Mouse (Mus musculus) MN1 (cell line): ENCODE results near the gene Prss29.

Source experiments
- DNase-seq: peaks from one replicate; pipeline ENCODE4 v3.0.0-alpha.2; 2016; ENCODE audit warnings: low spot score

The Prss29 gene

DNA sequence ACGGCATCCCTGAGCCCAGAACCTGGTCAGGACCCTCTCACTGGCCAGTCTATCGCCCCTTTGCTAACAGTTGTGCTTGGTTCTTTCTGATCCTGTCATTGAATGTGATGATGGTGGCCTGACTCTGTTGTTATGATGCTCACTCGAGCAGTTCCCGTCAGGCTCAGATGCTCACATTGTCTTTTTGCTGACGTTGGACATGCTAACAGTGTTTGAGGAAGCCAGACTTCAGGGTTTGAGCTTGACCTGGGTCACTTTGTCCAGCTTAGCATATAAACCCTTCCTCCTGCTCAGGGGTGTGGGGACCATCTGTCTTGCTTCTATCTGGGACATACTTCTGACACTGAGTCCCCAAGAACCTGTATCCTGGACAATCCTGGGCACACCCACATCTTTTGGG, at the start of gene Prss29:
Gene Prss29 (plus strand): TSS at position 301 of the 400 bp plus-strand sequence.
- no peak for DNase-seq

DNA sequence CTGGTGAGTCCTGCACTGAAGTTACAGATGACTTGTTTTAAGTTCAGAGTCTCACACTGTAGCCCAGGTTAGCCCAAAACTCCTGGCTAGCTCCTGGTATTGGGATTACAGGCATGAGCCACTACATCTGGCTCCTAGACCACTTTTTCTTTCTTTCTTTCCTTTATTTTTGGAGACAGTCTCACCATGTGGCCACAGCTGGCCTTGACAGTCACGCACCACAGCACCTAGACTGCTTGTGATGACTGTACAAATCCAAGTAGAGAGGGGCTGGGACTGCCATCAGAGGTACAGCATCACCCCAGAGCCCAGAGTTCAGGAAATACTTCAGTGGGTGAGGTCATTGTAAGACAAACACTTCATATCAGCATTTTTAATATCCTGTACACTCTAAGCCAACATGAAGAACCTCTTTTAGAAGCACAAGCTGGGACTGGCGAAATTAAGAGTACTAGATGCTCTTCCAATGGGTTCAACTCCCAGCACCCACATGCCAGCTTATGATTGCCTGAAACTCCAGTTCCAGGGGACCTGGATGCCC, 47.6 kb upstream of the Prss29 start:
- no peak for DNase-seq

DNA sequence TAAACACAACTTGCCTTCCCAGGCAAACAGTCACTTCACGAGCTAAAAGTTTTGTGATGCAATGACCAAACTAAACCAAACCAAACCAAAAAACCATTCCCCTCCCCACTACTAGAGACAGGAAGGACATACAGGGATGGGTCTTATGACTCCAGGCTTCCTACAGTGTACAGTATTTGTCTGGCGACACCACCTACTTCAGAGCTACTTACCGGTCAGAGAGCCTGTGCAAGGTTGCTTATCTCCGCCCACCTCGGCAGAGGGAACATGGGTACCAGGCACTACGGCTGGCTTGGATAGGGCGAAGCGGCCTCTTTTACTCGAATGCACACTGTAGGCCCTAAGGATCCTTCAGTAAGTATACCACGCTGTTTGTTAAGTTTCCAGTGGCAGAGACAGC, 46.1 kb upstream of the Prss29 start:
- DNase-seq, result peak; percentile 58

DNA sequence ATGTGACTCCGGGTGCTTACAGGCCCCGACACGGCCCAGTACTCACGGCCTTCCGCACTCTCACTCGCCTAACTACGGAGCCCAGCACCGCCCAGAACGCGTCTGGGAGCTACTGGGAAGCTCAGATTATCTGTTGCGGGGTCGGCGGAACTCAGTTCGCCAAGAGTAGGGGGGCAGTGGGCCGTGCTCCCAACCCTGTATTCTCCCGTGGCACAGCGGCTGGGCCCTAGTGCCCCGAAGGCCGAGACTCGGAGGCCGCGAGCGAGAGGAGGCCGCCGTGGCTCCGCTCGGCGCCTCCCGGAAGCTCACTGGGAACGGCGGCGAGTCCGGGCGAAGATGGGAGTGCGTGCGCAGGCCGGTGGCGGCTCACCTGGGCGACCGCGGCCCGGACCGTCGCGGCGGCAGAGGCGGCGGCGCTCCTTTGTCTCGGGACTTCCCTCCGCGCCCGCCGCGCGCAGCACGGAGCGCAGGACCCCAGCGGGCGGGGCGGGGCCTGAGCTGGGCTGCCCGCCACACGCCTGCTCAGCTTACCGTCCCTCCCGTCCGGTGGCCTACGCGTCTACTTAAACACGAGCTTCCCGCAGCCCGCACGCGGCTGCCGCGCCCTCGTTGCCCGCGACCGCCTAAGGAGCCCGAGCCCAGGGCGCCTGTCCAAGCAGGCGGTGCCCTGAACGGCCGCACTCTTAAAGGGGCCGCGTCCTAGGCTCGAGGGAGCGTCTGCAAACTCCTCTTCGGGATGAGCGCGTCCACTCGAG, 45.3 kb upstream of the Prss29 start:
- DNase-seq, result peak; percentile 93

DNA sequence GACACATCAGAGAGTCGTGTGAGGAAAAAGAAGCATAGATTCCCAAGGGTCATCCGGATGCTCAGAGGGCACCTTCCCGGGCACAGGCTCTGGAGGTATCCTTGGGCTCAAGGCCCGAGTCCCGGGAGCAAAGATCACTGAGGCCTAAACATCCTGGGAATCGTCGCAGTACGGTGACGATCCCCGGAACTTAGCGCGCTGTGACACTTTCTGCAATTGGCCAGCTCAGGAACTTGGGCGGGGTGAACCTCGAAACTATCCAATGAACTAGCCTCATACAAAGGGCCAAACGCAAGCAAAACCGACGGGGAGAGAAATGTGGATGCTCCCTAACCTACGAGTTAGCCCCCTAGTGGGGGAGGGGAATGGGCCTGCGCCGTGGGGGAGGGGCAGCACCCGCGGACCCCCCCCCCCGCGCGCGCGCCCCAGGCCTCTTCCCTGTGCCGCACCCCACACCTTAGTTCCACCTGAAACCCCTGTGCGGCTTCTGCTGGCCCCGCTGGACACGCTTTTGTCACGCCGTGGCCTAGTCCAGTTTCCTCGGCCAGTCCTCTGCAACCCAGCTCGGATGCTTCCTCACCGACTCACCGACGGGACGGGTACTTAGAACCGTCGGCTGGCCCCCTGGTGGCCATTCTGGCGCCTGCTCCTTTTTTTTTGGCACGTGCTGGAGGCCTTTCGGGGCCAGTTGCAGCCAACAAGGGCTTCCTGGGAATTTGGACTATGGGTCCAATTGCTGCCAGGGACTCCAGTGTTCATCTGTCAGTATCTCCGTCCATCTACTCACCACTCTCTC, 44.5 kb upstream of the Prss29 start:
- peak; percentile 99 for DNase-seq

DNA sequence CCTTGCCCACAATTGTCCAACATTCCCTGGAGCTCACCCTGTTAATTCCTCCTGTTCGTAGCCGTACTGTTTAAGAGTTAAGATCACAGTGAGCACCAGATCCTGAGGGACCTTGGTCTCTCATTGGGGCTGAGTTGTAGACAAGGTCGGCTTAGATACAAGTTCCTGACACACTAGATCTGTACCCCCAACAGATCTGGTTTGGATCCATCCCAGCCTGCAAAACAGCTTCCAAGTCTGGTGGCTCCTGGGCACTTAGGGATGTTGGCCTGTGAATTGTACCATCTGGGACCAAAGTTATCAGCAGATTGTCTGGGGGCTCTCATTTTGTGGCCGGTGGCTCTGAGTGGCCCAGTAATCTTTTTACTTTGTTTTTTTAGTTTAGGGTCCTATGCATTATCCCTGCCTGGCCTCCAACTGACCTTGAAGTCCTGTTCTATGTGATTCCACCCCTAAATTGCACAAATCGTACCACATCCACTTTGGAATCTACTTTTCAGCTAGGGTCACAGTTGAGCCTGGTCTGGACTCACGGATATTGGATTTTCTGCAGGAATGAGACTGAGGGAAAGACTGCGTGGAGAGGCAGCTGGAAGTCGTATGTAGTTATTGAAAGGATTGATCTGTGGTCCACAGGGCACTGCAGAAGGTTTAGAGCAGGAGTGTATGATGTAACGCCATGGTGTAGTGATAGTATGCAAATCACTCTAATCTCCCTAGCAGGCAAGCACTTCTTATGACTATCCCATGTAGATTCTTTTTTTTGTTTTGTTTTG, 43.7 kb upstream of the Prss29 start, which contains the start of gene Ube2i:
Gene Ube2i (minus strand): TSS at position 52 of the 776 bp plus-strand sequence.
- DNase-seq, result no peak

DNA sequence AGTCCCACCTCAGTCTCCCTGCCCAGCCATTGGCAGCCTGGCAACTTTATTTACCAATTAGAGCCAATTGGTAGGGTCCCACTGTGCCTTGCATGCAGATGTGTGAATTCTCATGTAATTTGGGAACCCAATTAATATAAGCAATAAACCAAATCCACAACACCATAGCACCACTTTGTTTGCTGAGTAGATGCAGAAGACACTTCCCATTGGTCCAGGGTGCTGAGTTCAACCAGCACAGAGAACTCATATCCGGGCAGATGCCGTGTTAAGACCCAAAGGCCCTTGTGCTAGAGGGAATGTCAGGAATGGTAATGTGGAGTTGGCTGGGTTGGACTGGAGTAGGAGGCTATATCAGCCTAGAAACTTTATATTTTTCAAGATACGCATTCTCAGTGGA, 42.6 kb upstream of the Prss29 start:
- no peak for DNase-seq

DNA sequence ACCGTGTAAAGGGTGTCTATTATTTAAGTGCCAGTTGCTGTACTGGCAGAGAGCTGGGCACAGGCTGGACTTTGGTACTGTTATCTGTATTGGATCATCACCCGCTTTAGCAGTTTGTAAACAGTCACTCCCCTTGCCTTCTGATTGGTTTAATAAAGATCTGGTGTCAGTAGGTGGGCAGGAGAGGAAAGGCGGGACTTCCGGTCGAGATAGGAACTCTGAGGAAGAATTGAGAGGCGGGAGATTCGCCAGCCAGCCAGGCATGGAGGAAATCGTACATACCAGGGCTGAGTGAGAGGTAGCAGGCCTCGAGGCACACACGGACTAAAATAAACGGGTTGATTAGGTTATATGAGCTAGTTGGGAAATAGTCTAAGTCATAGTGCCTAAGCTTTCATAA, 36.3 kb upstream of the Prss29 start:
- DNase-seq, result peak; percentile 53

DNA sequence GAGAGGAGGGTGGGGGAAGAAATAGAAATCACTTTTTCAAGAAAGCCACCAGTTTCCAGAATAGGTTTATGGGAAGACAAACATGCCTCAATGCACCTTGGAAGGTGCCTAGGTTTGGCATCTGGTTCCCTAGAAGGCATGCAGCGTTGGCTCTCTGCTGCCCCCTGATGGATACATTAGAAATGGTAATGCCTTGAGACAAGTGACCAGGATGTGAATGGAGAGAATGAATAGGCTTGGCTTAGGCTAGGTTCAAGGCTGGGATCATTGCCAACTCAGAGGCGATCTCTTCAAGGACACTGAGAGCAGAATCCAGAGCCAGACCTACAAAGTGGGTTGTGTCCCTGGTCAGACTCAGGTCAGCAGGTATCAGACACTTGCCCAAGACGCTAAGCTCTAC, 33.4 kb upstream of the Prss29 start:
- peak; percentile 78 for DNase-seq

DNA sequence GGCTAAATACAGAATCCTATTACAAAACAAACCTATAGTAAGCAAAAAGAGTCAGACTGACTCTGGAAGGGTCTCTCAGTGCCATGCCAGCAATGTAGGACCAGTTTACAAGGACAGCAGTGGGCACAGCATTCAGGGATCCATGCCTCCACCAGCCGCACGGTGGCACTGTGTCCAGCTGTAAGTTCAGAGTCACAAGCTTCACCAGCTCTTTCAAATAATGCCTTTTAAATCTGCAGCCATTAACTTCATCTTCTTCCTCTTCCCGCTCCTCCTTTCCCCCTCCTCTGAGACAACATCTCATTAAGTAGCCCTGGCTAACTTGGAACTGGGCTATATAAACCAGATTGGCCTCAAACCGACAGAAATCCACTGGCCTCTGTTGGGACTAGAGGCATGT, 29.6 kb upstream of the Prss29 start:
- peak; percentile 68 for DNase-seq

DNA sequence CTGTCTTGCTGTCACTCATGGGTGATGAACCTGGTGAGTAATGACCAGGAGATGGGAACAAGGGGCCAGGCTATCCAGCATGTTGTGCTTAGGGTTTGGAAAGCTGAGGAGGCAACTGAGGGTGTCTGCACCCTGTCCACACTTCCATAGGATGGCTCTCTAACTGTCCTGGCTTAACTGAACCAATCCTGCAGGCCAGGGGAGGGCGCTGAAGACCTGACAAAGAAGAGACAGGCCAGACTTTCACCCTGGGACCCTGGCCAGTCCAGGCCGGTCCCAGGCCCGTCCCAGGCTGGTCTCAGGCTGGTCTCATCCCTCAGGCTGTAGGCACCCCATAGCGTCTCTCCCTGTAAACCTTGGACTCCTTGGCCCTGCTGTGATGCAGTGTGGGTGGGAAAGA, 28.0 kb upstream of the Prss29 start:
- no peak for DNase-seq

DNA sequence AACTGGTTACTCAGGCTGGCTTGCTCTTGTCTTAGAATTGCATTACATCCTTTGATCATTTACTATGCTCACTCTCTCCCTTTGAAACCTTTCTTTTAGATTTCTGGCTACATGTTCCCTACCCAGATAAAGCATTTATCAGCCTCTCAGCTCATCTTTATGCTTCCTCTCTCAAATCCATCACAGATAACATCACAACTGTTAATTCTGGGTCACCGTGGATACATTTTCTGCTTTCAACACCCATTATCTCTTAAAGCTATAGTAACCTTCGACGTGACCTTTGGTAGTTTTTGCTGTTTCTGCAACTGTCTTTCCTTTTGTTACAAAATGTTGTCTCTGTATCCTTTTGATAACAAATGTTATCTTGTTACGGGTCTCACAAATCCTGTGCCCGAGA, 25.0 kb upstream of the Prss29 start:
- DNase-seq, result no peak

DNA sequence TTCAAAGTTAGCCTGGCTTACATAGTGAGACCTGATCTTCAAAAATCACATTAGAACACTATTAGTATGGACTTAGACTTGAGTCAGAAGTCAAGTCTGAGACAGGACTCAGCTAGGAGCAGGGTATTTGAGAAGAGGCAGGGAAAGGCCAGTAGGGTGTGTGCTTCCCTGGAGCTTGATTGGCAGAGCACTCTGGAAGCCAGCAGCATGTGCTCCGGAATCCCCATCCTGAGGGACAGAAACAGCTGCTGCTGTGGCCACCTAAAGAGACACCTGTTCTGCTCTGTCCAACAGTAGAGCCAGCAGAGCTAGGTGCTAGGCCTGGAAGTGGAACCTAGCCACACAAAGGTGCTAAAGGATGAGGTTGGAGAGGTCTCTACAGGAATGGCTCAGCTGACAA, 24.3 kb upstream of the Prss29 start:
- DNase-seq, result no peak

DNA sequence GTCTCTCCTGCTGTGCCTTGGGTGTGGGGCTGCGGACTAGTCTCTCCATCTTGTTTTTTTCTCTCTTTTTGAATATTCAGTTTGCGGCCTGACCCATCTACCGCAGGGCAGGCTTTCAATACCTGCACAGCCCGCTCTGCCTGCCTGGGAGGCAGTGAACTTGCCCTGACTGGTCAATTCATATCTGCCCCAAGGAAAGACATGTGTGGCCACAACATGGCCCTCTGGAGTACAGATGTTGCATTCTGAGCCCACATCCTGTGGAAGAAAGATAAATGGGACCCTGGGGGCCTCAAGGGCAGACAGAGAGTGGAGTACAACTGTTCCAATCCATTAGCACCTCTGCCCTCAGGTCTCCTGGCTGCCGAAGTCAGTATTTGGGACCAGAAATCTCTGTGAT, 20.4 kb upstream of the Prss29 start, which contains the start of gene Prss34:
Gene Prss34 (plus strand): TSS at position 301 of the 400 bp plus-strand sequence.
- DNase-seq, result no peak

DNA sequence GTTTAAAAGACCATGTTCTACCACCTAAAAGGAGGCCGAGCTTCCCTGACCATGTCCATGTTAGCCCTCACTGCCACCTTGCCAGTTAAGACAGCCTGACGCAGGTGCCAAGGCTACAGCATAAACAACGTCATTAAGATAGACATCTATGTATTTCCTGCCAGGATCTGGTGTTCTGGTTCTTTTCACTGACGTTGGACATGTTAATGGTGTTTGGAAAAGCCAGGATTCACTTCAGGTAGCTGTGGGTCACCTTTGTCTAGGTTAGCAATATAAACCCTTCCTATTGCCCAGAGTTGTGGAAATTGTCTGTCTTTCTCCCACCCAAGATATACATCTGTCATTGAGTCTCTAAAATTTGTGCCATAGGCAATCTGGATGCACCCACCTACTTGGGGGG, 10.1 kb upstream of the Prss29 start, which contains the start of gene Prss28:
Gene Prss28 (plus strand): TSS at position 301 of the 400 bp plus-strand sequence.
- DNase-seq, result peak; percentile 73

DNA sequence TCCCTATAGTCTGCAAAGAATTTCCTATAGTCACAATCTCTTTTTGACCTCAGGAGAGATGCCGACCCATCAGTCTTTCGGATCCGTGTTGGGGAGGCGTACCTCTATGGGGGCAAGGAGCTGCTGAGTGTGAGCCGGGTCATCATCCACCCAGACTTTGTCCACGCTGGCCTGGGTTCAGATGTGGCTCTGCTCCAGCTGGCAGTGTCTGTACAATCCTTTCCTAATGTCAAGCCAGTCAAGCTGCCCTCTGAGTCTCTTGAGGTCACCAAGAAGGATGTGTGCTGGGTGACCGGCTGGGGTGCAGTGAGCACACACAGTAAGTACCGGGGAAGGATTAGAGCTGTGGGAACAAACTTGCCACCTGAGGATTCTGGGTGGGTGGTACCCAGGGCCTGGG, 2.4 kb downstream of the Prss29 start:
- DNase-seq, result no peak

DNA sequence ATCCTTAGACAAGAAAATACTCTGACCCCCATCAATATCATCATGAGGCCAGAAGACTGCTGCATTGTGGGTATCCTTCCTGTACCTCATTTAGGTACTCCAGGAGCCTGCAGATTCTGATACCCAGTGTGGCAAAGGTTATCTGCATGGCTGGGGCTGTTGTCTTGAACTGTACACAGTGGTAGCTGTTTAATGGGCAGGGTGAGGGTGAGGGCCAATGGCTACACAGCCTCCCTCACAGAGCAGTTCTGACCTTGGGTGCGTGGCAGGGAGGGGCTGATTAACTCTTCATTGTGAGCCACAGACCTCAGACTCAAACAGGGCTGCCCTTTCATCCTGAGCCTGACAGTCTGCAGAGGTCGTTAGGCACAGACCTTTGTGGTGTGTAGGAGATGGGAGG, 4.5 kb downstream of the Prss29 start:
- DNase-seq, result no peak

DNA sequence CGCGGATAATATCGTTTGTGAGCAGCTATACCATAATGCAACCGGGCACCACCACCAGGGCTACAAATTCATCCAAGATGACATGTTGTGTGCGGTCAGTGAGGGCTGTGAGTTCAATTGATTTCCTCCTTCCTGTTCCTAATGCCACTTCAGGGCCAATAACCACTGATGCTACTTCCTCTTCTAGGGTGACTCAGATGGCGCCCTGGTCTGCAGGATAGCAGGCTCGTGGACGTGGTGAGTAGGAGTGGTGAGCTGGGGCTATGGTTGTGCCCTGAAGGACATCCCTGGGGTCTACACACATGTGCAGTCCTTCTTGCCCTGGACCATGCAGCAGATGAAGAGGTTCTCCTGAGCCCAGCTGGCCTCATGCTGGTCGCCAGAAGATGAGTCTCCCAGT, 13.9 kb downstream of the Prss29 start:
- DNase-seq, result no peak

DNA sequence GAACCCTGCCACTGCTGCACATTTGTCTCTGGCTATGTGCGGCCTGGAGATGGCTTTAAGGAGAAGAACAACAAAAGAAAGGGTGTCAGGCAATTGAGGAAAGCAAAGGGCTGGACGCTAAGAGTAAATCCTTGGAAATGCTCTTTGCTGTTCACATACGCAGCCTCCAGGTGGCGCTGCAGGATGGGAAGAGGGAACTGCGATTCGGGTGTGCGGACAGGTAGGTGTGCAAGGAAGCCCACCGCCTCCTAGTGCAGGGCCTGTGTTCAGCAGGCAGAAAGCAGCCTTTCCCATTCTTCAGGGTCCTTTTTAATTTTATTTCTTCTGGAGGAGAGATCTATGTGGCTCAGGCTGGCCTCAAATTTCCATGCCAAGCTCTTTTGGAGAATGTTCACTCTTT, 15.5 kb downstream of the Prss29 start:
- peak; percentile 84 for DNase-seq

DNA sequence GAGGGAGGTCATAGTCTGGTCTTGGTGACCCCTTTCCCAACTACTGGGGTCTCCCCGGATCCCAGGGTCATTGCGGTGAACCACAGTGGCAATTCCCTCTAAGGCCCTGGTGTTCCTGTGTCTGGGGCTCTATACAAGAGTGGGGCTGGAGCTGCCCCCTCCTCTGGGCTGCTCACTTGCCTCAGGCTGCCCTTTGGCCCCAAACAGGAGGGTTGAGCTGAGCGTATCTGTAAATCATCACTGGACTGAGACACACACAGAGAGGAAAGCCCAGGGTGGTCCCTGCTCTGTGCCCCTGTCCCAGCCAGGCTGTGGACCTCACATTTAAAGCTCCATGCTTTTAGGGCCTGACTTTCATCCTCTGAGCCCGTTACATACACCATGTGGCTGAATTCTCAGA, 19.8 kb downstream of the Prss29 start:
- DNase-seq, result no peak

DNA sequence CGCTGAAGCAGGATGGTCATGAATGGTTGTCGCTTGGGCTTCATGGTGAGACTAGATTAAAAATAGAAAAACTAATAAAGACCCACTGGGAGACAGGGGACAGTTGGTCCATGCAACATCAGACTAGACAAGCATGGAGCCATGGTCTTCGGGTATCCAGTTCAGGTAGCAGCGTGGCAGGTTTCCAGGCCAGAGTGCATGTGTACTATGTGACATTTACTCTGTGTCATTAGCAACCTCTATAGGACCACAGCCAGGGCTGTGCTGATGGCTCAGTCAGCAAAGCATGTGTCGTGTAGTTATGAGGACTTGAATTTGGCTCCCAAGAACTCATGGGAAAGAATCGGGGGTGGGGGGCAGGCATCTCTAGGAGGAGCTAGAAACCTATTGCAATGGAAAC, 21.5 kb downstream of the Prss29 start:
- no peak for DNase-seq

DNA sequence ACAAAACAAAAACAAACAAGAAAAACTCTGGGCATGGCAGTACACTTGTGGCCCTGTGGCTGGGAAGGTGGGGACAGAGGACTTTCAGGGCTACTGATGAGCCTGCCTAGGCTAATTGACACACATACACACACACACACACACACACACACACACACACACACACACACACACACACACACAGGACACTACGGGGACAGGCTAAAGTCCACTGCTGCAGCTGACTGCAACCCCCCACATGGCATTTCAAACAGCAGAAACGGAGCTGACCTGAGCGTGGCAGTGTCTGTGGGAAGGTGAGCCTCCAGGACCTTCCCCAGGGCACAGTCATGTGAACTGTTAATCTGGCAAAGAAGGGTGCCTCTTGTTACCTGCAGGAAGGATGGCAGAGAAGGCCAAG, 23.0 kb downstream of the Prss29 start:
- DNase-seq, result no peak
